Mouse (Mus musculus) fat pad, adult 2 months (tissue): ENCODE measurements at regions not wholly inside any gene's neighbourhood (a gene's known extent, or its start where the extent isn't known, plus 50 kb on each side); places are given as distances from the start of the nearest gene placed in this dataset.

ENCODE experiments used
- DNase-seq: peaks from one replicate; pipeline ENCODE4 v3.0.0-alpha.2; 2011; ENCODE audit warnings: low read depth, low spot score; ENCODE audit errors: extremely low read depth

GRCm38 (mm10) chr11:32991036-32991616 is 156.1 kb downstream of the Fgf18 start:
- no peak for DNase-seq

- DNase-seq = no peak
Observed at GRCm38 (mm10) chr11:32990201-32990600, 157.0 kb downstream of the Fgf18 start.

- DNase-seq = no peak
Observed at GRCm38 (mm10) chr11:32978899-32979298, 154.5 kb upstream of the Smim23 start.

GRCm38 (mm10) chr11:32976572-32976971 is 152.2 kb upstream of the Smim23 start:
- no peak for DNase-seq

GRCm38 (mm10) chr11:32973453-32973852 is 149.0 kb upstream of the Smim23 start:
- no peak for DNase-seq

GRCm38 (mm10) chr11:32965418-32965817 is 141.0 kb upstream of the Smim23 start:
- DNase-seq = no peak

- no peak for DNase-seq
Observed at GRCm38 (mm10) chr11:32963625-32964293, 139.4 kb upstream of the Smim23 start.

GRCm38 (mm10) chr11:32961600-32961999 is 137.2 kb upstream of the Smim23 start:
- DNase-seq = no peak

- no peak for DNase-seq
Observed at GRCm38 (mm10) chr11:32958961-32959360, 134.6 kb upstream of the Smim23 start.

GRCm38 (mm10) chr11:32956993-32957392 is 132.6 kb upstream of the Smim23 start:
- DNase-seq = no peak

- DNase-seq = no peak
Observed at GRCm38 (mm10) chr11:32952271-32952670, 127.9 kb upstream of the Smim23 start.

GRCm38 (mm10) chr11:32948132-32948531 is 123.7 kb upstream of the Smim23 start:
- DNase-seq = no peak

- no peak for DNase-seq
Observed at GRCm38 (mm10) chr11:32946481-32947001, 122.1 kb upstream of the Smim23 start.

- no peak for DNase-seq
Observed at GRCm38 (mm10) chr11:32945071-32945470, 120.7 kb upstream of the Smim23 start.

GRCm38 (mm10) chr11:32941331-32942009 is 117.1 kb upstream of the Smim23 start:
- DNase-seq = no peak

GRCm38 (mm10) chr11:32939102-32939501 is 114.7 kb upstream of the Smim23 start:
- DNase-seq = no peak

GRCm38 (mm10) chr11:32937167-32937566 is 112.8 kb upstream of the Smim23 start:
- no peak for DNase-seq

GRCm38 (mm10) chr11:32931928-32932327 is 107.5 kb upstream of the Smim23 start:
- no peak for DNase-seq

- no peak for DNase-seq
Observed at GRCm38 (mm10) chr11:32931018-32931417, 106.6 kb upstream of the Smim23 start.

GRCm38 (mm10) chr11:32928837-32929236 is 104.4 kb upstream of the Smim23 start:
- no peak for DNase-seq

- no peak for DNase-seq
Observed at GRCm38 (mm10) chr11:32925421-32926271, 101.2 kb upstream of the Smim23 start.
